Mouse (Mus musculus) heart, adult 10 weeks (tissue): ENCODE measurements around the gene Olfr1061. TPM values are rescaled to one million over a fixed set of nuclear protein-coding genes. Genes with fewer than 3 reads are reported as not detected.

Source experiments
- polyA plus RNA-seq: library from polyadenylated mRNA; stranded (reverse); fragments of 350-450 nt; fragmentation: Illumina TruSeq; extraction: RNeasy Lipid Tissue Mini Kit (QIAGEN cat#74804); gene quantifications from one replicate; pipeline ENCODE4 v1.2.3, GENCODE M21; 2014; ENCODE audit warnings: low read depth, low replicate concordance

Olfr1061 gene
- not detected for polyA plus RNA-seq

GRCm38 (mm10) chr2:86413950-86414349 is at the start of gene Olfr1061:
TSS of gene Olfr1061 (minus strand) at chr2:86414050.

GRCm38 (mm10) chr2:86456169-86456568 is 42.3 kb upstream of the Olfr1061 start, which contains the start of gene Olfr1066:
TSS of gene Olfr1066 (minus strand) at chr2:86456269.

GRCm38 (mm10) chr2:86450491-86450890 is 36.6 kb upstream of the Olfr1061 start, which contains the start of gene Olfr1065:
TSS of gene Olfr1065 (minus strand) at chr2:86450591.

GRCm38 (mm10) chr2:86426649-86427048 is 12.8 kb upstream of the Olfr1061 start, which contains the start of gene Olfr1062:
TSS of gene Olfr1062 (minus strand) at chr2:86426749.

GRCm38 (mm10) chr2:86388461-86388860 is 25.4 kb downstream of the Olfr1061 start, which contains the start of gene Olfr1058:
TSS of gene Olfr1058 (minus strand) at chr2:86388561.

GRCm38 (mm10) chr2:86378293-86378692 is 35.6 kb downstream of the Olfr1061 start, which contains the start of gene Olfr1057:
TSS of gene Olfr1057 (minus strand) at chr2:86378393.

Other genes with a start within 250 kb of the Olfr1061 start
- gene Olfr1043, start 246.5 kb downstream of the Olfr1061 start, polyA plus RNA-seq, result not detected
- not detected for gene Olfr1044, start 236.2 kb downstream of the Olfr1061 start, polyA plus RNA-seq
- not detected for gene Olfr52, start 228.4 kb downstream of the Olfr1061 start, polyA plus RNA-seq
- not detected for gene Olfr1045, start 211.0 kb downstream of the Olfr1061 start, polyA plus RNA-seq
- gene Olfr1046, start 194.7 kb downstream of the Olfr1061 start, polyA plus RNA-seq, result not detected
- gene Olfr1047, start 182.6 kb downstream of the Olfr1061 start, polyA plus RNA-seq, result not detected
- not detected for gene Olfr1048, start 173.8 kb downstream of the Olfr1061 start, polyA plus RNA-seq
- gene Olfr1049, start 155.7 kb downstream of the Olfr1061 start, polyA plus RNA-seq, result not detected
- not detected for gene Olfr1051, start 135.0 kb downstream of the Olfr1061 start, polyA plus RNA-seq
- gene Olfr1052, start 121.6 kb downstream of the Olfr1061 start, polyA plus RNA-seq, result not detected
- not detected for gene Olfr1053, start 98.8 kb downstream of the Olfr1061 start, polyA plus RNA-seq
- not detected for gene Olfr1054, start 78.6 kb downstream of the Olfr1061 start, polyA plus RNA-seq
- not detected for gene Olfr1055, start 63.8 kb downstream of the Olfr1061 start, polyA plus RNA-seq
- not detected for gene Olfr1056, start 51.6 kb downstream of the Olfr1061 start, polyA plus RNA-seq
- gene Olfr1057, start 35.7 kb downstream of the Olfr1061 start, polyA plus RNA-seq, result not detected
- gene Olfr1058, start 25.5 kb downstream of the Olfr1061 start, polyA plus RNA-seq, result not detected
- not detected for gene Olfr1062, start 12.7 kb upstream of the Olfr1061 start, polyA plus RNA-seq
- not detected for gene Olfr1065, start 36.5 kb upstream of the Olfr1061 start, polyA plus RNA-seq
- not detected for gene Olfr1066, start 42.2 kb upstream of the Olfr1061 start, polyA plus RNA-seq
- gene Olfr228, start 73.3 kb upstream of the Olfr1061 start, polyA plus RNA-seq, result not detected
- not detected for gene Olfr1076, start 94.4 kb upstream of the Olfr1061 start, polyA plus RNA-seq
- not detected for gene Olfr1079, start 128.4 kb upstream of the Olfr1061 start, polyA plus RNA-seq
- gene Olfr1080, start 144.2 kb upstream of the Olfr1061 start, polyA plus RNA-seq, result not detected
- not detected for gene Olfr1082, start 184.9 kb upstream of the Olfr1061 start, polyA plus RNA-seq
- gene Olfr1084, start 225.7 kb upstream of the Olfr1061 start, polyA plus RNA-seq, result not detected
- gene Olfr1085, start 248.0 kb upstream of the Olfr1061 start, polyA plus RNA-seq, result not detected